Mouse (Mus musculus) CH12.LX (cell line): ENCODE measurements around the gene H2afj. TPM values are rescaled to one million over a fixed set of nuclear protein-coding genes. Genes with fewer than 3 reads are reported as not detected.

Source experiments
- DNase-seq: peaks from one replicate; pipeline ENCODE4 v3.0.0-alpha.2; 2013; ENCODE audit errors: extremely low read depth
- H3K27ac ChIP-seq: 2 replicates; pipeline ENCODE4 v1.5.1; 2012; ENCODE audit warnings: low read depth, mild to moderate bottlenecking, control low read depth, moderate library complexity; ENCODE audit not compliant: insufficient read depth
- H3K27me3 ChIP-seq: replicated peaks from 2 replicates; pipeline ENCODE3; 2012; ENCODE audit warnings: inconsistent platforms
- H3K36me3 ChIP-seq, 2 experiments: replicated peaks in 1 of 2; 2 replicates each; pipeline versions ENCODE3 to v1.6.1; 2012; ENCODE audit warnings: inconsistent platforms in 1 of 2, low read length in 1 of 2, mild to moderate bottlenecking in 1 of 2, mixed read lengths in 1 of 2, moderate library complexity in 1 of 2; ENCODE audit not compliant: control insufficient read depth in 1 of 2, insufficient read depth in 1 of 2
- H3K4me1 ChIP-seq, 2 experiments: 2 replicates each; pipeline ENCODE4 v1.6.1; 2012; ENCODE audit warnings: inconsistent platforms in 1 of 2, moderate library complexity in 1 of 2; ENCODE audit not compliant: insufficient read depth in 2 of 2, control insufficient read depth in 1 of 2
- H3K4me2 ChIP-seq: 2 replicates; pipeline ENCODE4 v1.6.1; 2012; ENCODE audit warnings: low read depth, mild to moderate bottlenecking, control low read depth; ENCODE audit not compliant: poor library complexity, insufficient read depth, severe bottlenecking
- H3K4me3 ChIP-seq, 3 experiments: fragments of 150-350 bp in 1 of 3; sonication (generic) in 1 of 3; replicated peaks in 1 of 3; 2 replicates each; pipeline versions ENCODE3 to v1.5.1; 2011 to 2012; ENCODE audit warnings: low read depth in 2 of 3, low read length in 2 of 3, mild to moderate bottlenecking in 2 of 3, moderate library complexity in 2 of 3, control low read depth in 1 of 3, improper control_type of control experiment in 1 of 3, inconsistent platforms in 1 of 3, mixed read lengths in 1 of 3; ENCODE audit not compliant: poor library complexity in 1 of 3
- H3K79me2 ChIP-seq: replicated peaks from 2 replicates; pipeline ENCODE4 v1.6.1; 2012; ENCODE audit warnings: mild to moderate bottlenecking, moderate library complexity; ENCODE audit not compliant: control insufficient read depth, poor library complexity, insufficient read depth, severe bottlenecking; ENCODE audit errors: extremely low read depth
- H3K9ac ChIP-seq: 2 replicates; pipeline ENCODE4 v1.6.1; 2012; ENCODE audit warnings: low read depth, mild to moderate bottlenecking, control low read depth, moderate library complexity; ENCODE audit not compliant: insufficient read depth
- H3K9me3 ChIP-seq: replicated peaks from 2 replicates; pipeline ENCODE3; 2012; ENCODE audit warnings: low read length, inconsistent platforms, mixed read lengths
- BHLHE40 ChIP-seq: IDR thresholded peaks from 2 replicates; pipeline ENCODE4 v1.6.1; 2011; ENCODE audit warnings: mild to moderate bottlenecking, low read depth, low read length, improper control_type of control experiment
- CHD1 ChIP-seq: IDR thresholded peaks from 2 replicates; pipeline ENCODE4 v1.6.1; 2012; ENCODE audit warnings: low read depth, low read length, improper control_type of control experiment, inconsistent platforms
- CHD2 ChIP-seq: IDR thresholded peaks from 2 replicates; pipeline ENCODE4 v1.6.1; 2011; ENCODE audit warnings: low read length, improper control_type of control experiment
- E2F4 ChIP-seq: IDR thresholded peaks from 2 replicates; pipeline ENCODE4 v1.6.1; 2011; ENCODE audit warnings: low read depth, low read length, improper control_type of control experiment; ENCODE audit not compliant: insufficient replicate concordance
- ELF1 ChIP-seq: IDR thresholded peaks from 2 replicates; pipeline ENCODE4 v1.6.1; 2014; ENCODE audit warnings: low read depth, mild to moderate bottlenecking, inconsistent platforms, low read length, improper control_type of control experiment
- JUN ChIP-seq: IDR thresholded peaks from 2 replicates; pipeline ENCODE4 v1.6.1; 2011; ENCODE audit warnings: low read depth, mild to moderate bottlenecking, low read length, improper control_type of control experiment, moderate library complexity; ENCODE audit not compliant: insufficient read depth
- JUND ChIP-seq: conservative IDR thresholded peaks from 2 replicates; pipeline ENCODE4 v1.6.1; 2011; ENCODE audit warnings: low read depth, low read length, improper control_type of control experiment
- KAT2A ChIP-seq: IDR thresholded peaks from 2 replicates; pipeline ENCODE4 v1.6.1; 2012; ENCODE audit warnings: low read length, improper control_type of control experiment, inconsistent platforms; ENCODE audit not compliant: insufficient replicate concordance
- MAFK ChIP-seq: IDR thresholded peaks from 2 replicates; pipeline ENCODE4 v1.6.1; 2011; ENCODE audit warnings: low read length, improper control_type of control experiment; ENCODE audit not compliant: insufficient replicate concordance
- MAX ChIP-seq: IDR thresholded peaks from 2 replicates; pipeline ENCODE4 v1.6.1; 2011; ENCODE audit warnings: low read length, improper control_type of control experiment
- MEF2A ChIP-seq: IDR thresholded peaks from 2 replicates; pipeline ENCODE4 v1.6.1; 2014; ENCODE audit warnings: low read depth, mild to moderate bottlenecking, inconsistent platforms, low read length, improper control_type of control experiment, borderline replicate concordance
- MXI1 ChIP-seq: IDR thresholded peaks from 2 replicates; pipeline ENCODE4 v1.6.1; 2011; ENCODE audit warnings: mild to moderate bottlenecking, low read depth, low read length, improper control_type of control experiment
- NRF1 ChIP-seq: IDR thresholded peaks from 2 replicates; pipeline ENCODE4 v1.6.1; 2014; ENCODE audit warnings: low read depth, mild to moderate bottlenecking, inconsistent platforms, low read length, improper control_type of control experiment, moderate library complexity
- POLR2A ChIP-seq: IDR thresholded peaks from 2 replicates; pipeline ENCODE4 v1.6.1; 2011; ENCODE audit warnings: low read depth, mild to moderate bottlenecking, improper control_type of control experiment, low read length
- POLR2AphosphoS2 ChIP-seq: IDR thresholded peaks from 2 replicates; pipeline ENCODE4 v1.6.1; 2011; ENCODE audit warnings: low read depth, low read length, improper control_type of control experiment
- RAD21 ChIP-seq: IDR thresholded peaks from 2 replicates; pipeline ENCODE4 v1.6.1; 2011; ENCODE audit warnings: low read depth, mild to moderate bottlenecking, low read length, improper control_type of control experiment, moderate library complexity
- SIN3A ChIP-seq: IDR thresholded peaks from 2 replicates; pipeline ENCODE4 v1.6.1; 2012; ENCODE audit warnings: low read length, improper control_type of control experiment, inconsistent platforms
- SMC3 ChIP-seq: IDR thresholded peaks from 2 replicates; pipeline ENCODE4 v1.6.1; 2011; ENCODE audit warnings: low read depth, low read length, improper control_type of control experiment
- TBP ChIP-seq: conservative IDR thresholded peaks from 2 replicates; pipeline ENCODE4 v1.6.1; 2011; ENCODE audit warnings: low read depth, low read length, improper control_type of control experiment
- USF2 ChIP-seq: conservative IDR thresholded peaks from 2 replicates; pipeline ENCODE4 v1.6.1; 2011; ENCODE audit warnings: low read depth, low read length, improper control_type of control experiment
- ZC3H11A ChIP-seq: IDR thresholded peaks from 2 replicates; pipeline ENCODE4 v1.6.1; 2012; ENCODE audit warnings: low read depth, mild to moderate bottlenecking, inconsistent platforms, low read length, improper control_type of control experiment
- ZKSCAN1 ChIP-seq: IDR thresholded peaks from 2 replicates; pipeline ENCODE4 v1.6.1; 2012; ENCODE audit warnings: low read depth, inconsistent platforms, low read length, improper control_type of control experiment, borderline replicate concordance
- ZMIZ1 ChIP-seq: IDR thresholded peaks from 2 replicates; pipeline ENCODE4 v1.6.1; 2012; ENCODE audit warnings: low read depth, mild to moderate bottlenecking, inconsistent platforms, low read length, improper control_type of control experiment
- ZNF384 ChIP-seq: IDR thresholded peaks from 2 replicates; pipeline ENCODE4 v1.6.1; 2012; ENCODE audit warnings: low read depth, low read length, improper control_type of control experiment, inconsistent platforms
- dilution Hi-C: fragments of 300-500 bp; cut with MboI; formaldehyde crosslinking; loops from 2 replicates; pipeline ENCODE4 v1.14.3; 2020; ENCODE audit warnings: low sequenced_read_pairs; ENCODE audit not compliant: extremely low pct_unique_long_range_greater_than_20kb, extremely low pct_ligation_motif_present
- in situ Hi-C: fragments of 300-500 bp; cut with MboI; formaldehyde crosslinking; loops from 3 replicates; pipeline ENCODE4 v1.14.3; 2019; ENCODE audit warnings: low sequenced_read_pairs, low pct_ligation_motif_present, low pct_unique_long_range_greater_than_20kb, mixed read lengths
- polyA plus RNA-seq: library from polyadenylated mRNA; unstranded; fragments of >175 nt; gene quantifications from 2 replicates; pipeline ENCODE4 v1.2.1, GENCODE M21; 2012; ENCODE audit warnings: low read depth; ENCODE audit not compliant: insufficient read length
- total RNA-seq, 2 experiments: library from RNA; depleted of rRNA; stranded (reverse); fragments of 300-350 nt in 1 of 2; fragments of >200 nt in 1 of 2; gene quantifications; 2 replicates each; pipeline ENCODE4 v1.2.3; 2012 to 2014

The H2afj gene
- total and polyA plus RNA-seq, 3 experiments = 124 to 217 (median 158) TPM

- no peak for TF ChIP-seq KAT2A
- no peak for TF ChIP-seq POLR2A
- TF ChIP-seq ZNF384 = no peak
- no peak for TF ChIP-seq POLR2AphosphoS2
- no peak for TF ChIP-seq MXI1
- TF ChIP-seq TBP = no peak
- TF ChIP-seq USF2 = no peak
- TF ChIP-seq MEF2A = no peak
- TF ChIP-seq MAFK = no peak
- TF ChIP-seq JUND = no peak
- no peak for TF ChIP-seq E2F4
- TF ChIP-seq BHLHE40 = no peak
- no peak for TF ChIP-seq RAD21
- TF ChIP-seq SIN3A = no peak
- dilution Hi-C loops = no loop called here
- no peak for DNase-seq
These were observed 36.9 kb downstream of the H2afj start for GRCm38 (mm10) chr6:136844903-136845302.

GRCm38 (mm10) chr6:136845706-136846480, 37.8 kb downstream of the H2afj start:
- H3K9me3 ChIP-seq = no peaks in the 10 kb centered on the region
- peaks cover 10% of the 10 kb centered on the region for H3K79me2 ChIP-seq
- peaks cover 29 to 82% of the 10 kb centered on the region in 2 experiments for H3K36me3 ChIP-seq
- dilution Hi-C loops (no loop called here), in situ Hi-C loops (no loop called here)
- DNase-seq = no peak
- H3K27ac ChIP-seq = no peak overlapping the region
- no peak overlapping the region for H3K4me2 ChIP-seq
- H3K4me1 ChIP-seq = peaks cover 3 to 59% of the 10 kb centered on the region in 2 experiments
- TF ChIP-seq NRF1 (no peak), ZMIZ1 (no peak), ZC3H11A (no peak), ELF1 (no peak), JUN (no peak), MEF2A (no peak), MAX (no peak), RAD21 (no peak), KAT2A (no peak), SMC3 (no peak), CHD1 (no peak), ZKSCAN1 (no peak), CHD2 (no peak), TBP (no peak), ZNF384 (no peak)
- H3K27me3 ChIP-seq = no peaks in the 10 kb centered on the region
- H3K9ac ChIP-seq = no peak overlapping the region
- H3K4me3 ChIP-seq = no peak overlapping the region

More at GRCm38 (mm10) chr6:136844903-136845302, 36.9 kb downstream of the H2afj start:
- Histone ChIP-seq H3K79me2 (peaks cover 10% of the 10 kb centered on the region), H3K27me3 (no peaks in the 10 kb centered on the region), H3K4me2 (no peak overlapping the region), H3K9ac (no peak overlapping the region), H3K36me3 (peaks cover 38 to 83% of the 10 kb centered on the region in 2 experiments), H3K9me3 (no peaks in the 10 kb centered on the region), H3K27ac (no peak overlapping the region), H3K4me1 (peaks cover 2 to 53% of the 10 kb centered on the region in 2 experiments; a peak in 3 of 4 replicates), H3K4me3 (no peak overlapping the region)
- in situ Hi-C loops = no loop called here
